Comparison of ENCODE assay signal across 14 mouse cellular contexts in genomic region chr9:121556913-121557312, GRCm38 (mm10).
A peak's percentile ranks its signal among the peaks of the same experiment; 100 is the strongest.
DNase-seq lines count a peak whose midpoint lies in the region; ATAC-seq and TF ChIP-seq lines count a peak whose summit lies in the region.
"Had no signal": no experiment of that assay in that cellular context is flagged by ENCODE, and none has a peak within 500 bp of the region (broad histone marks: within the 10 kb centered on the region; RNA-seq: fewer than 3 reads in every experiment).

No protein-coding gene starts in this region.

- ATAC-seq in heart, embryonic 16.5 days (replicated peaks; ENCODE audit: extremely low read depth, insufficient read depth, low FRiP score): peak; percentile 83
- peak; percentile 24 for ATAC-seq in megakaryocyte-erythroid progenitor cell, adult 5-6 weeks (replicated peaks; ENCODE audit: low FRiP score, low TSS enrichment, poor library complexity, severe bottlenecking)
- ATAC-seq: activated CD4-positive, CD25-positive, alpha-beta regulatory T cell, adult 4 months; forebrain, embryonic 14.5 days had no signal

- H3K9ac ChIP-seq in heart, embryonic 16.5 days (ENCODE audit: low read length): no peak overlapping the region
- H3K9ac ChIP-seq: hindbrain, embryonic 14.5 days; lung, embryonic 15.5 days had no signal

- peak overlapping the region; percentile 73 for H3K27ac ChIP-seq in layer of hippocampus, adult 2 months
- peak overlapping the region; percentile 78 for H3K27ac ChIP-seq in cortical plate, adult 2 months (ENCODE audit: insufficient read depth, low read length)
- 0 out of 2 replicates have a peak overlapping the region, but pooled peaks have one; percentile 9 for H3K27ac ChIP-seq in heart, embryonic 16.5 days (ENCODE audit: low read length)
- H3K27ac ChIP-seq: hindbrain, embryonic 14.5 days; lung, embryonic 15.5 days; stomach, postnatal 0 days had no signal

- H3K4me2 ChIP-seq in heart, embryonic 16.5 days (ENCODE audit: low read depth, low read length): no peak overlapping the region
- H3K4me2 ChIP-seq: hindbrain, embryonic 14.5 days; lung, embryonic 15.5 days had no signal

- no peak for DNase-seq in layer of hippocampus, adult 2 months (ENCODE audit: low spot score in 2 of 2)
- DNase-seq in layer of hippocampus, postnatal 14 days (ENCODE audit: low spot score in 2 of 2): no peak
- DNase-seq in thymus, postnatal 10 days (ENCODE audit: low spot score in 2 of 2): no peak
- DNase-seq in adrenal gland, postnatal 36 days: no peak
- DNase-seq: kidney, adult 9 months had no signal

- no peak overlapping the region for H3K4me3 ChIP-seq in layer of hippocampus, adult 2 months
- H3K4me3 ChIP-seq in cortical plate, adult 2 months (ENCODE audit: insufficient read depth, low read length): no peak overlapping the region
- no peak overlapping the region for H3K4me3 ChIP-seq in heart, embryonic 16.5 days (ENCODE audit: low read length)
- H3K4me3 ChIP-seq: lung, embryonic 15.5 days; myocyte had no signal

- H3K9me3 ChIP-seq in heart, embryonic 16.5 days (replicated peaks; ENCODE audit: control insufficient read depth, low read length): no peaks in the 10 kb centered on the region
- H3K9me3 ChIP-seq: lung, embryonic 15.5 days had no signal

- 14% methylated on average over 5 of the region's 5 CpGs for WGBS in heart, embryonic 16.5 days

- no peaks in the 10 kb centered on the region for H3K27me3 ChIP-seq in heart, embryonic 16.5 days (ENCODE audit: control insufficient read depth, insufficient read depth, low read length)
- H3K27me3 ChIP-seq: lung, embryonic 15.5 days had no signal

- TF ChIP-seq CTCF in layer of hippocampus, adult 2 months (conservative IDR thresholded peaks at IDR 0.05): no peak
- no peak for TF ChIP-seq CTCF in cortical plate, adult 2 months (IDR thresholded peaks at IDR 0.05; ENCODE audit: extremely low read depth, insufficient read depth, low read length)

- H3K4me1 ChIP-seq in cortical plate, adult 2 months (ENCODE audit: control insufficient read depth, insufficient read depth, low read length): peaks cover 11% of the 10 kb centered on the region
- no peaks in the 10 kb centered on the region; the same call in none of the 2 replicates for H3K4me1 ChIP-seq in heart, embryonic 16.5 days (ENCODE audit: control insufficient read depth, insufficient read depth, low read length)

- H3K36me3 ChIP-seq in heart, embryonic 16.5 days (ENCODE audit: control insufficient read depth, insufficient read depth): no peaks in the 10 kb centered on the region
- H3K36me3 ChIP-seq: lung, embryonic 15.5 days had no signal

- no peak for TF ChIP-seq POLR2A in cortical plate, adult 2 months (IDR thresholded peaks at IDR 0.05; ENCODE audit: extremely low read depth, insufficient read depth, low read length)

Comparison
In these comparisons a context has a peak if more than half of its experiments do, and no peak if none do; other contexts are left out.
1. H3K27ac ChIP-seq: peak in every context shown above with its lines; median percentile 78 in cortical plate, adult 2 months; 73 in layer of hippocampus, adult 2 months; 9 in heart, embryonic 16.5 days.